Mouse (Mus musculus) erythroblast, embryonic 14.5 days (primary cell): ENCODE results near the gene Phldb1.

Experiments used
- GATA1 ChIP-seq: IDR thresholded peaks from 2 replicates; pipeline ENCODE4 v1.6.1; 2012; ENCODE audit warnings: low read length, inconsistent platforms, mixed read lengths
- TAL1 ChIP-seq: IDR thresholded peaks from 3 replicates; pipeline ENCODE4 v1.6.1; 2012; ENCODE audit warnings: low read length, inconsistent platforms, mixed read lengths

DNA sequence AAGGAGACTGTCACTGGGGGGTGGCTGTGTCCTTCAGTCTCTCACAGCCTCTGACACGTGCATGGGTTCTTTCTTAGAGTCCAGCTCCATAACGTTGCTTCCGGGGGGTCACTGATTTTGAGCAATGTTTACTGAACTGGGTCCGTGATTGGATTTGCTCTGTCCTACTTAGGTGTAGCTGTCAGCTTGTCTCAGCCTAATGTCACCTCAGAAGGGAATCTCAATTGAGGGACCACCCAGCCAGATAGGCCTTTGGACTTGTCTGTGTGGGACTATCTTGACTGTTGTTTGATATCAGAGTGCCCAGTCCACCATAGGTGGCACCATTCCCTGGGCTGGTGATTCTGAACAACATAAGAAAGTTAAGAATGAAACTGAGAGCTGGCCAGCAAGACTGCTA lies 81.1 kb downstream of the Phldb1 start:
- no peak for TF ChIP-seq TAL1
- TF ChIP-seq GATA1 = no peak
